Mouse (Mus musculus): Measurements from ENCODE around the gene Ccdc32. TPM values are rescaled to one million over a fixed set of nuclear protein-coding genes. Genes with fewer than 3 reads are reported as not detected.
A peak's percentile ranks its signal among the peaks of the same experiment; 100 is the strongest.

Ccdc32 gene
- polyA plus RNA-seq, 1 experiment from 2014 or later = 36.0 TPM

- H3K4me3 ChIP-seq (replicated peaks; ENCODE audit: low read length) = peak overlapping the region; percentile 33; the same call in 1 of the 2 replicates
- H3K4me1 ChIP-seq (replicated peaks; ENCODE audit: control insufficient read depth, insufficient read depth, low read length) = peaks cover 14% of the 10 kb centered on the region
- peaks cover 26% of the 10 kb centered on the region for H3K27me3 ChIP-seq (ENCODE audit: control insufficient read depth, insufficient read depth, low read length)
- ATAC-seq (ENCODE audit: low FRiP score) = no peak
- H3K36me3 ChIP-seq (replicated peaks; ENCODE audit: control insufficient read depth, insufficient read depth) = no peaks in the 10 kb centered on the region
- H3K9me3 ChIP-seq (ENCODE audit: control insufficient read depth, low read length) = no peaks in the 10 kb centered on the region
- no peak overlapping the region for H3K9ac ChIP-seq
- no peak for DNase-seq (ENCODE audit: low spot score)
- peak overlapping the region; percentile 78; the same call in 1 of the 2 replicates for H3K4me2 ChIP-seq (replicated peaks)
- H3K27ac ChIP-seq = no peak overlapping the region
- WGBS = 83% methylated on average over 5 of the region's 5 CpGs
Observed at GRCm38 (mm10) chr2:118972048-118972447, 57.1 kb downstream of the Ccdc32 start.

- DNase-seq (ENCODE audit: low spot score) (no peak), ATAC-seq (ENCODE audit: low FRiP score) (no peak)
- H3K27me3 ChIP-seq (ENCODE audit: control insufficient read depth, insufficient read depth, low read length) = peaks cover 15% of the 10 kb centered on the region
- WGBS = 86% methylated on average over 11 of the region's 11 CpGs
- no peaks in the 10 kb centered on the region for H3K9me3 ChIP-seq (ENCODE audit: control insufficient read depth, low read length)
- peaks cover 4% of the 10 kb centered on the region for H3K4me1 ChIP-seq (replicated peaks; ENCODE audit: control insufficient read depth, insufficient read depth, low read length)
- no peak overlapping the region for H3K4me2 ChIP-seq (replicated peaks)
- H3K4me3 ChIP-seq (replicated peaks; ENCODE audit: low read length) = no peak overlapping the region
- no peak overlapping the region for H3K9ac ChIP-seq
- no peaks in the 10 kb centered on the region for H3K36me3 ChIP-seq (replicated peaks; ENCODE audit: control insufficient read depth, insufficient read depth)
- no peak overlapping the region for H3K27ac ChIP-seq
Observed at GRCm38 (mm10) chr2:118969585-118970147, 59.5 kb downstream of the Ccdc32 start.

Other genes with a start within 250 kb of the Ccdc32 start
- 65.8 and 79.2 TPM in 2 replicates for gene Disp2, start 249.7 kb downstream of the Ccdc32 start, polyA plus RNA-seq (2014; fragmentation: Nextera tagmentation; extraction: Ambion mirVana)
- gene Knstrn, start 215.4 kb downstream of the Ccdc32 start, polyA plus RNA-seq (2014; fragmentation: Nextera tagmentation; extraction: Ambion mirVana) = 16.1 and 25.1 TPM in 2 replicates
- 36.4 and 38.1 TPM in 2 replicates for gene Ivd, start 167.4 kb downstream of the Ccdc32 start, polyA plus RNA-seq (2014; fragmentation: Nextera tagmentation; extraction: Ambion mirVana)
- gene Bahd1, start 129.0 kb downstream of the Ccdc32 start, polyA plus RNA-seq (2014; fragmentation: Nextera tagmentation; extraction: Ambion mirVana) = 2.0 and 2.7 TPM in 2 replicates
- gene Chst14, start 102.9 kb downstream of the Ccdc32 start, polyA plus RNA-seq (2014; fragmentation: Nextera tagmentation; extraction: Ambion mirVana) = 7.7 and 8.7 TPM in 2 replicates
- gene Rpusd2, start 5.4 kb upstream of the Ccdc32 start, polyA plus RNA-seq (2014; fragmentation: Nextera tagmentation; extraction: Ambion mirVana) = 3.6 and 3.9 TPM in 2 replicates
- gene Knl1, start 17.7 kb upstream of the Ccdc32 start, polyA plus RNA-seq (2014; fragmentation: Nextera tagmentation; extraction: Ambion mirVana) = 6.6 and 8.3 TPM in 2 replicates
- gene Rad51, start 83.4 kb upstream of the Ccdc32 start, polyA plus RNA-seq (2014; fragmentation: Nextera tagmentation; extraction: Ambion mirVana) = 8.3 and 11.6 TPM in 2 replicates
- 39.1 and 42.5 TPM in 2 replicates for gene Rmdn3, start 127.6 kb upstream of the Ccdc32 start, polyA plus RNA-seq (2014; fragmentation: Nextera tagmentation; extraction: Ambion mirVana)
- gene Gchfr, start 138.4 kb upstream of the Ccdc32 start, polyA plus RNA-seq (2014; fragmentation: Nextera tagmentation; extraction: Ambion mirVana) = 14.3 and 15.1 TPM in 2 replicates
- gene Gm14137, start 145.1 kb upstream of the Ccdc32 start, polyA plus RNA-seq (2014; fragmentation: Nextera tagmentation; extraction: Ambion mirVana) = 0.40 and 0.66 TPM in 2 replicates
- gene Zfyve19, start 179.2 kb upstream of the Ccdc32 start, polyA plus RNA-seq (2014; fragmentation: Nextera tagmentation; extraction: Ambion mirVana) = 51.7 and 61.7 TPM in 2 replicates
- gene Dnajc17, start 179.4 kb upstream of the Ccdc32 start, polyA plus RNA-seq (2014; fragmentation: Nextera tagmentation; extraction: Ambion mirVana) = 20.1 and 21.5 TPM in 2 replicates
- not detected in 2 replicates for gene Ppp1r14d, start 200.5 kb upstream of the Ccdc32 start, polyA plus RNA-seq (2014; fragmentation: Nextera tagmentation; extraction: Ambion mirVana)
- 0.78 and 0.90 TPM in 2 replicates for gene Spint1, start 208.0 kb upstream of the Ccdc32 start, polyA plus RNA-seq (2014; fragmentation: Nextera tagmentation; extraction: Ambion mirVana)
- gene Rhov, start 241.9 kb upstream of the Ccdc32 start, polyA plus RNA-seq (2014; fragmentation: Nextera tagmentation; extraction: Ambion mirVana) = 20.9 and 26.9 TPM in 2 replicates

Measured in hindbrain, embryonic 14.5 days (tissue).